Mouse (Mus musculus): Measurements from ENCODE around the gene Ccdc177. TPM values are rescaled to one million over a fixed set of nuclear protein-coding genes. Genes with fewer than 3 reads are reported as not detected.

The Ccdc177 gene
- polyA plus RNA-seq, 1 experiment from 2014 or later: 0.59 TPM

- peaks cover 33% of the 10 kb centered on the region for H3K27me3 ChIP-seq (replicated peaks; ENCODE audit: low read depth, poor library complexity, severe bottlenecking)
- no peaks in the 10 kb centered on the region; the same call in 1 of the 2 replicates for H3K9me3 ChIP-seq
- 90% methylated on average over 6 of the region's 6 CpGs for WGBS
- no peak for DNase-seq (ENCODE audit: low spot score)
- H3K4me1 ChIP-seq: no peaks in the 10 kb centered on the region
- H3K4me3 ChIP-seq: no peak overlapping the region
- H3K27ac ChIP-seq (replicated peaks): no peak overlapping the region
- peaks cover 31% of the 10 kb centered on the region for H3K36me3 ChIP-seq (replicated peaks)
Measured at GRCm38 (mm10) chr12:80751556-80751955, 8.9 kb downstream of the Ccdc177 start.

- Histone ChIP-seq H3K4me3 (no peak overlapping the region), H3K4me1 (0 out of 2 replicates have a peak, but pooled peaks cover 6% of the 10 kb centered on the region), H3K36me3 (replicated peaks) (no peaks in the 10 kb centered on the region), H3K27ac (replicated peaks) (no peak overlapping the region), H3K9me3 (no peaks in the 10 kb centered on the region), H3K27me3 (replicated peaks; ENCODE audit: low read depth, poor library complexity, severe bottlenecking) (peaks cover 15% of the 10 kb centered on the region)
- 70% methylated on average over 8 of the region's 8 CpGs for WGBS
- no peak for DNase-seq (ENCODE audit: low spot score)
Measured at GRCm38 (mm10) chr12:80746031-80746813, 14.3 kb downstream of the Ccdc177 start.

GRCm38 (mm10) chr12:80744614-80745013, 15.9 kb downstream of the Ccdc177 start:
- Histone ChIP-seq H3K36me3 (replicated peaks) (no peaks in the 10 kb centered on the region), H3K4me3 (no peak overlapping the region), H3K27me3 (replicated peaks; ENCODE audit: low read depth, poor library complexity, severe bottlenecking) (peaks cover 19% of the 10 kb centered on the region), H3K9me3 (no peaks in the 10 kb centered on the region), H3K4me1 (0 out of 2 replicates have a peak, but pooled peaks cover 6% of the 10 kb centered on the region), H3K27ac (replicated peaks) (no peak overlapping the region)
- no peak for DNase-seq (ENCODE audit: low spot score)
- 82% methylated on average over 1 of the region's 1 CpGs for WGBS

GRCm38 (mm10) chr12:80739482-80739881, 21.0 kb downstream of the Ccdc177 start:
- WGBS: 32% methylated on average over 9 of the region's 9 CpGs
- peak; percentile 55 for DNase-seq (ENCODE audit: low spot score)
- Histone ChIP-seq H3K27ac (replicated peaks) (no peak overlapping the region), H3K4me3 (no peak overlapping the region), H3K36me3 (replicated peaks) (no peaks in the 10 kb centered on the region), H3K27me3 (replicated peaks; ENCODE audit: low read depth, poor library complexity, severe bottlenecking) (peaks cover 37% of the 10 kb centered on the region), H3K9me3 (no peaks in the 10 kb centered on the region), H3K4me1 (peaks cover 27% of the 10 kb centered on the region)

- peaks cover 37% of the 10 kb centered on the region for H3K27me3 ChIP-seq (replicated peaks; ENCODE audit: low read depth, poor library complexity, severe bottlenecking)
- WGBS: 62% methylated on average over 5 of the region's 5 CpGs
- DNase-seq (ENCODE audit: low spot score): no peak
- H3K4me3 ChIP-seq: peak overlapping the region; percentile 30; the same call in 1 of the 2 replicates
- no peaks in the 10 kb centered on the region for H3K36me3 ChIP-seq (replicated peaks)
- H3K27ac ChIP-seq (replicated peaks): peak overlapping the region; percentile 71
- no peaks in the 10 kb centered on the region for H3K9me3 ChIP-seq
- peaks cover 29% of the 10 kb centered on the region for H3K4me1 ChIP-seq
Measured at GRCm38 (mm10) chr12:80737283-80737600, 23.2 kb downstream of the Ccdc177 start.

GRCm38 (mm10) chr12:80736464-80737282, 23.8 kb downstream of the Ccdc177 start:
- peak overlapping the region; percentile 30; the same call in 1 of the 2 replicates for H3K4me3 ChIP-seq
- H3K4me1 ChIP-seq: peaks cover 29% of the 10 kb centered on the region
- peak; percentile 69 for DNase-seq (ENCODE audit: low spot score)
- no peaks in the 10 kb centered on the region for H3K9me3 ChIP-seq
- peak overlapping the region; percentile 71 for H3K27ac ChIP-seq (replicated peaks)
- H3K27me3 ChIP-seq (replicated peaks; ENCODE audit: low read depth, poor library complexity, severe bottlenecking): peaks cover 32% of the 10 kb centered on the region
- H3K36me3 ChIP-seq (replicated peaks): no peaks in the 10 kb centered on the region
- 29% methylated on average over 13 of the region's 13 CpGs for whole genome bisulfite sequencing

GRCm38 (mm10) chr12:80734526-80735470, 25.7 kb downstream of the Ccdc177 start:
- peaks cover 24% of the 10 kb centered on the region for H3K27me3 ChIP-seq (replicated peaks; ENCODE audit: low read depth, poor library complexity, severe bottlenecking)
- H3K27ac ChIP-seq (replicated peaks): no peak overlapping the region
- no peaks in the 10 kb centered on the region for H3K9me3 ChIP-seq
- H3K4me1 ChIP-seq: peaks cover 29% of the 10 kb centered on the region
- 62% methylated on average over 13 of the region's 13 CpGs for WGBS
- no peak overlapping the region for H3K4me3 ChIP-seq
- DNase-seq (ENCODE audit: low spot score): no peak
- H3K36me3 ChIP-seq (replicated peaks): no peaks in the 10 kb centered on the region

- Histone ChIP-seq H3K27me3 (replicated peaks; ENCODE audit: low read depth, poor library complexity, severe bottlenecking) (peaks cover 5% of the 10 kb centered on the region; the same call in 1 of the 2 replicates), H3K4me3 (0 out of 2 replicates have a peak overlapping the region, but pooled peaks have one; percentile 18), H3K4me1 (peaks cover 8% of the 10 kb centered on the region; the same call in 1 of the 2 replicates), H3K36me3 (replicated peaks) (no peaks in the 10 kb centered on the region), H3K27ac (replicated peaks) (peak overlapping the region; percentile 57), H3K9me3 (no peaks in the 10 kb centered on the region)
- peak; percentile 87 for DNase-seq (ENCODE audit: low spot score)
- WGBS: 6% methylated on average over 9 of the region's 9 CpGs
Measured at GRCm38 (mm10) chr12:80730567-80730966, 29.9 kb downstream of the Ccdc177 start.

- Histone ChIP-seq H3K27ac (replicated peaks) (no peak overlapping the region), H3K9me3 (no peaks in the 10 kb centered on the region), H3K4me1 (0 out of 2 replicates have a peak, but pooled peaks cover 6% of the 10 kb centered on the region), H3K4me3 (no peak overlapping the region), H3K36me3 (replicated peaks) (no peaks in the 10 kb centered on the region), H3K27me3 (replicated peaks; ENCODE audit: low read depth, poor library complexity, severe bottlenecking) (peaks cover 5% of the 10 kb centered on the region; the same call in 1 of the 2 replicates)
- DNase-seq (ENCODE audit: low spot score): no peak
- 86% methylated on average over 12 of the region's 12 CpGs for WGBS
Measured at GRCm38 (mm10) chr12:80729758-80730530, 30.5 kb downstream of the Ccdc177 start.

- WGBS: 62% methylated on average over 2 of the region's 2 CpGs
- Histone ChIP-seq H3K4me3 (no peak overlapping the region), H3K36me3 (replicated peaks) (no peaks in the 10 kb centered on the region), H3K4me1 (no peaks in the 10 kb centered on the region), H3K9me3 (no peaks in the 10 kb centered on the region), H3K27me3 (replicated peaks; ENCODE audit: low read depth, poor library complexity, severe bottlenecking) (peaks cover 5% of the 10 kb centered on the region; the same call in 1 of the 2 replicates), H3K27ac (replicated peaks) (no peak overlapping the region)
- no peak for DNase-seq (ENCODE audit: low spot score)
Measured at GRCm38 (mm10) chr12:80728814-80729213, 31.7 kb downstream of the Ccdc177 start.

- WGBS: 28% methylated on average over 1 of the region's 1 CpGs
- Histone ChIP-seq H3K36me3 (replicated peaks) (no peaks in the 10 kb centered on the region), H3K4me3 (no peak overlapping the region), H3K27me3 (replicated peaks; ENCODE audit: low read depth, poor library complexity, severe bottlenecking) (peaks cover 5% of the 10 kb centered on the region; the same call in 1 of the 2 replicates), H3K27ac (replicated peaks) (no peak overlapping the region), H3K4me1 (no peaks in the 10 kb centered on the region), H3K9me3 (no peaks in the 10 kb centered on the region)
- DNase-seq (ENCODE audit: low spot score): no peak
Measured at GRCm38 (mm10) chr12:80728207-80728606, 32.3 kb downstream of the Ccdc177 start.
